Mouse (Mus musculus): Measurements from ENCODE around the gene Otulin.

Otulin gene

DNA sequence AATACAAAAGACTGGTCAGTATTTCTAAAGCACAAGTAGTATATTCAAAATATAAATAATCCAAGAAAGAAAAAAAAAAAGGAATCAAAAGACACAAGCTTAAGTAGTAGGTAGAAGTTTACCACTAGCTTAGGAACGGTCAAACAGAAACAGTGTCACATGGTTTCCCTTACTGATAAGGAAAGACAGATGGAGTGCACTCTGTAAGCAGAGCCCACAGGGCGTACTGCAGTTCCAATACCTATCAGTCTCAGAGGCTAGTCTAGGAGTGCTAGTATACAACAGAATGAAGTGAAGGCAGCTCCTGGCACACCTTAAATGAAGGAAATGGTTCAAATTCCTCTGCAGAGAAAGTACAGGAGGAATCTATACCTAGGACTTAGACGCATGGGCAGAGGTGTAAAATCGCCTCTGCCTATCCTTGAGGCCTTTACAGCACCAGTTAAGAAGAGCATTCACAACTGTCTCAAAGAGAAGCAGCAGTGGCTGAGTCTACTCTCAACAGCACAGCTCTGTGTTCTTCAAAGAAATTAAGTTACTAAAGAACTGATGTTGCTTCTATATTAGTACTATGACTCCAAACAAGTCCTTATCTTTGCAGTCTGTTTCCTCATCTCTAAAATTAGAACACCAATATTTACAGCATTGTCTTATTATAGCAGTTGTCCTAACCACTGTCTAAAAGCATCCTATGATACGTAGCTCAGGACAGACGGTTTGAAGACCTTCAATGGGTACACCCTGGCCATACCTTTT lies 11.5 kb downstream of the Otulin start:
- in situ Hi-C loops (cut with MboI, MseI) = no loop called here

DNA sequence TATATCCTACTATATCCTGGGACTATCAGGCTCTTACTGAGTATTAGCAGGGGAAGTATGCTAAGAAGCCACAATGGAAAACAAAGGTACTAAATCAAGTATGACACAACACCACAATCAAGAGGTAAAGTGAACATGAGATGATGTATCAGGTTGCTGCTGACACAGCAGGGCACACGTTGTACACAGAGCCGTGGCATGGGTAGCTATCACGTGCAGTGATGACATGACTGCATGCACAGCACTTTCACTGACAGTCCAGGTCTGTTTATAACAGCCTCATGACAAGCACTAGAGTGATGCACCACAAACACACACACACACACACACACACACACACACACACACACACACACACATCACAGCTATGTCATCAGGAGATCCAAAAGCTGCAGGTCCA lies 13.3 kb downstream of the Otulin start:
- in situ Hi-C loops (cut with MboI, MseI) = no loop called here

DNA sequence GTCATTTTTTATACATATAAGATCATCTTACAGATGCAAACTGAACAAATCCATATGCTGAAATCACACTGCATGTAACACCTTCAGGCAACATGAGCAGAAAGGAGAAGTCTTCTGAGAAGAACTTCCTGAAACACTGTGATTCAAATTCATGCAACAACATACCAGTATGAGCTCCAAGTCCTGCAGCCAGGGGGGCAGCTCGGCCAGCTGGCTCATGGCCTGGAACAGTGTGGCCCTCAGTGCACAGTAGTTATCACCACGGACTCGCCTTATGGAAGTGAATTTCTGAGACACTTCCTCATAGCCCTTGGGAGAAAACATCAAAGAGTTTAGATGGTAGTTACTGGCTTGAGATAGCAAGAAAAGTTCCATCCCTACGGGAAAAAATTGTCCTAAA lies 14.3 kb downstream of the Otulin start:
- in situ Hi-C loops (cut with MboI, MseI) = no loop called here

DNA sequence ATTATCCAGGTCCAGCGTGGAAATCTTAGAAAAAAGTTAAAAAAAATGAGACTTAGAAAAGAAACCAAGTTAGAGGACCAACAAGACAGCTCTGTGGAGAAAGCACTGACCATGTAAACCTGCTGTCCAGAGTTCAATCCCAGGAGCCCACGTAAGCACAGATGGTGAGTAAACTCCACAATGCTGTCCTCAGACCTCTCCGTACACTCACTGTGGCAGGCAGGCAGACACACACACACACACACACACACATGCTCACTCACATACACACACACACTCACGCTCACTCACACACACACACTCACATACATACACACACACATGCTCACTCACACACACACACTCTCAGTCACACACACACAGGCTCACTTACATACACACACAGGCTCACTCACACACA lies 17.2 kb downstream of the Otulin start:
- in situ Hi-C loops (cut with MboI, MseI) = no loop called here

DNA sequence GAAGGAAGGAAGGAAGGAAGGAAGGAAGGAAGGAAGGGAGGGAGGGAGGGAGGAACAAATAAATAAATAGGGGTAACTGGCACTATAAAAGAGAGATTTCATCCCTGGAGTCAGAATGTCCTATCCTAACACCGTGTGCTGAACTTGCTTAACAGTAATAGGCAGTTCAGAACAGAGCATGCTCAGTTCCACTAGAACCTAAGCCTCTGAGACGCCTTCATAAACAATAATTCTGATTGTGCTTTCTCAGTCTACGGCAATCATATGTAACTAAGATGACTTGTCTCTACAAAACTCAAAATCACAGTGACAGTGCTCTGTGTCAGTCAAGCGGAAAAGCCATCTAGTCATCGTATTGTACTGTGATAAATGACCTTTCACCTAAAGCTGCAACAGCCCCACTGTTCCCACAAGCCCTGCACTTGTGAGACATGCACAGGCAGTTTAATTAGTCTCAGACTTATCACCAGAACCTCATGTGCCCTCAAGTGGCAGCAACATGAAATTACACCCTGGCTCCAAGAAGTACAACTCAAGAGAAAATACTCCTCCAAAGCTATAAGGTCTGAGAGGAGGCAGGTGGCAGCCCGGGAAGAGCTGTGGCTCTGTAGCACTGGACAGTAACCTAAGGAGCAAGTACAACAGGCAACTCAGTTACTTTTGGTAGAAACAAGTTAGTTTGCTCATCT lies 17.8 kb downstream of the Otulin start:
- in situ Hi-C loops (cut with MboI, MseI) = no loop called here

DNA sequence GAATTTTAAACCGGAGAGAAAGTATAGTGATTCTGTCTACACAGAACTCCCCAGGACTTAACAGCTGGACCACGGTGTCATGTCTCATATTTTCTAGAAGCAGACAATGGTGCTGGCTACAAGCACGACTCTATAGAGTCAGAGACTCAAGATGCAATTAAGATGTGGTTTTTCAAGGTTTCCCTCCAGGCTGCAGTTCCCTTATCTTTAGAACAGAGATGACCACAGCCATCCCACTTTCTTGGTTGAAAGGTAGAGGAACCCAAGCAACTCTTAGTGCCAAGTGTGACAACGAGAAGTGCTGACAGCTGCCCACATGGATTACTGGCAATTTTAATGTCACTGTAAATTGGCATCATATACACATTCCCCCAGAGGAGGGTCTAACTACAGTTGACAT lies 20.9 kb downstream of the Otulin start:
- in situ Hi-C loops (cut with MboI, MseI) = no loop called here

DNA sequence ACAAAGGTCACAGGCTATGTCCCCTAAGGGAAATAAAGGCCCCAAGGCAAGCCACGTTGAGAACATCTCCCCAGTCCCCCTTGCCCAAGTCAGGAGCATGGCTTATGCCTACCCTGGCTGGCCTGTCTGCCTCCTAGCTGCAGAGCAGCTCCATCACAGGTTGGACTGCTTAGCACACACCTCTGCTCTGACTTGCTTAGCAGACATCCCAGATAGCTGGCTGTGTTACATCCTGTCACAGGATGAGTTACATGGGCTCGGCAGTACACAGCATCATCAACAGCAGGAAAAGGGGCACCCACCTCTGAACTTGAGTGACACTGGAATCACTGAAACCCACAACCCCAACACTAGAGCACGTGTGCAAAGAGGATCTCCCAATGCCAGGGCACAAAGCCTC lies 25.2 kb downstream of the Otulin start:
- in situ Hi-C loops (cut with MboI, MseI) = no loop called here

DNA sequence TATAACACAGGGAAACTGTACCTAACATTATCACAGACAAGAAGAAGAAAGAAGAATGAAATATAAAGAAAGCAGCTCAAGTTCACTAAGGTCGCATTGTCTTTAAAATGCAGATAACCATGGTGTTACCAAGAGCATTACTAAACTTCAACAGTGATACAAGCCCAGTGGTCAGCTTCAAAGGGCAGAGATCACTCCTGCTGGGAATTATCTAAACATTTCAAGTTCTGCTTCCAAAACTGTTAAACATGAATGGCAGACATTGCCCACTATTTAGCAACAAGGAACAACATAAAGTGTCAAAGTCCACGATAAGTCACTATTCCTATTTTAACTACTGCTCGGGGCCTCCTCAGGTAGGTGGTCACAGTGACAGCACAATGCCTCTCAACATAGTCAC lies 25.9 kb downstream of the Otulin start:
- in situ Hi-C loops (cut with MboI, MseI) = no loop called here

DNA sequence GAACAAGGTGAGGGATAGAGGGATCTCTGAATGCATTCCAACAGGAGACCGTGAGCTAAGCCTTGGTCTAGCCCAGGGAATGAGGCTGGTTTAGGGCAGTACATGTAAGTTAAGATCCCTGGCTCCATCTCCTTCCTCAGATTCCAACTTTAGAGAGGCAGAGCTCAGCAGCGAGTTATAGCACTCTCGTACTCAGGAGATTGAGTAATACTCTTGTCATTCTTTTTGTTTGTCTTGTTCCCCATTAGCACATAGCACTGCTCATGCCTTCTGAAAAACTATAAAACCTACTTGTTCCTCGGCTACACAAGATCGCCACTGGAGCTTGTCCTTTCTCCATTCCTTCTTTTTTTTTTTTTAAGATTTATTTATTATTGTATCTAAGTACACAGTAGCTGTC lies 30.0 kb downstream of the Otulin start:
- in situ Hi-C loops (cut with MboI, MseI) = no loop called here

DNA sequence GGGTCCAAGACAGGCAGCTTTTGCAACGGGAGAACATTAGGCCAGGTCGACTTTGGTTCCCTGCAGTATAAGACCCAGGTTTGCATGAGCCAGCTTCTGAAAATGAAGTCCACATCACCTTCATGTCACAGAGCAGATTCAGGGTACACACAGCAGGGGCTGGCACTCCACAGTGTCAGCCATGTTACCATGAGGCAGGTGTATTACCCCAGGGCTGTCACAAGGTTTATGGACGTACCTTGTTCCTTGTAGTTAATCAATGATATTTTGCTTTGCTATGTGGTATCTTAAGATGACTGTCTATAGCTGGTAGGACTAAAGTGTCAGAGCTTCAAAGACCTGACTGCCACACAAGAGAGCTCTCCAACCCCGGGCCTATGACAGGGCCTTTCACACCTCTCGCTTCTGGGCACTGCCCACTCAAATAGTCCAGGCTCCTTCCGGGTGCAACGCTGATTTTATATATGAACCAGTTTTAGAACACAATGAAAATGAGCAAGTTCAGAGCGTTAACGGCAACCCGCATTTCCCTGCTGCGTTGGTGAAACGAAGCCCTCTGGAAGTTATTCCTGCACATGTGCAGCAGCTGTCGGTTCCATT lies 31.6 kb downstream of the Otulin start:
- in situ Hi-C loops (cut with MboI, MseI) = no loop called here

DNA sequence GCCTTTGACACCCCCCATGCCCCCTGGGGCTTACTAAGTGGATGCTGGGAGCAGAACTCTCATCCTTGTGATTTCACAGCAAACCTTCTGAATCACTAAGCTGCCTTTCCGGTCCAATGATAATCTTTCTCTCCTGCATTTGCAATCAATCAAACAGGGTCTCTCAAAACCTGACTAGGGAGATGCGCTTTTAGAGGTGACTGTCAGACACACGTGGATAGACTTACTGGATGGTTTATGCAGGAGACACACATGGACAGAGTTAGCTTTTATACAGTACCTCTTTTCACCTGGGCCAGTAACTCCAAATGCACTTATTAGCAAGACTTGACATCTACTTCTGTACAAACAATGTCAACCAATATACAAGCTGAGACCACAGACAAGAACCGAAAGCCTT lies 33.0 kb downstream of the Otulin start:
- in situ Hi-C loops (cut with MboI, MseI) = no loop called here

DNA sequence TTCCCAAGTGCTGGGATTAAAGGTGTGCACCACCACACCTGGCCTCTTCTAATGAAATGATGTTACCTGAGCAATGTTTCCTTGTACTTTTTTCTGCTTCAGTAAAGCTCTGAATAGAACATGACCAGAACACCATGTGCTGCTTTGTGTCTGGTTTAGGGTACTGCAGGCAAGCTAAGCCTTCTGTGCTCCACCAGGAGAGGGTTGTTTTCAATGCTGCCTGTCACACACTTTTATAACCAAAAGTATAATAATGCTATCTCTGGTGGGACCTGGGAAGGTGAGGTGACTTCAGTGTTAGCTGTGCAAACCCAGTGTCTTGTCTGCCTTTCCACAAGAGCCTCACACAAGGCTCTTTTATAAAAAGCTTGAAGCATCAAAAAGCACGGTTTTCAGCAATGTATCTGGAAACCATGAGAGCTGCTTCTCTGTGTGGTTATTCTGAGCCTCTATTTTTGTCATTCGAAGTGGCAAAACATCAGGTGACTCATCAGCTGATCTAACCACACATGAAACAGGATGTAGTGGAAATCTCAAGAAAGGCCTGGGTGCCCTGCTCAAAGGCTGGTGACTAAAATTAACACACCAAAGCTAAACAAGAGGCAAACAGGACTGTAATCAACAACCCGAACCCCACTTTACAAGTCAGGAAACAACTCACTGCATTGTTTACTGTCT lies 33.9 kb downstream of the Otulin start:
- in situ Hi-C loops (cut with MboI, MseI) = no loop called here

DNA sequence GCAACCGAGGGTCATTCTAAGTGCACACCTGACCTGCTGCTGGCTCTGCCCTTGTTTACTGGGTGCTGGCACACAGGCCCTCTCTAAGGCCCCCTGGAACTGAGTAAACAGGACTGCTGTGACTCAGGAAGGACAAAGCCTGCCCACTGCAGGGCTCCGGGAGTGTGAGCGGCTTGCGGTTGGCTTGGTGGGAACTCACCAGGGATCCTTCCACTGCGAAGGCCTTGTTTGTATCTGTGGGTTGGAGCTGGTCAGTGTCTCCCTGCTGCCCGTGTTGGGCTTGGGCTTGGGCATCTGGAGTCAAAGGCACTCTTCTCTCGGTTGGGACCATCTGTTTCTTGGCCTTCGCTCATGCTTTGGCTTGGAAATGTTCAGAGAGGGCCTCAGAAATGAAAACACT lies 34.9 kb downstream of the Otulin start:
- in situ Hi-C loops (cut with MboI, MseI) = no loop called here

DNA sequence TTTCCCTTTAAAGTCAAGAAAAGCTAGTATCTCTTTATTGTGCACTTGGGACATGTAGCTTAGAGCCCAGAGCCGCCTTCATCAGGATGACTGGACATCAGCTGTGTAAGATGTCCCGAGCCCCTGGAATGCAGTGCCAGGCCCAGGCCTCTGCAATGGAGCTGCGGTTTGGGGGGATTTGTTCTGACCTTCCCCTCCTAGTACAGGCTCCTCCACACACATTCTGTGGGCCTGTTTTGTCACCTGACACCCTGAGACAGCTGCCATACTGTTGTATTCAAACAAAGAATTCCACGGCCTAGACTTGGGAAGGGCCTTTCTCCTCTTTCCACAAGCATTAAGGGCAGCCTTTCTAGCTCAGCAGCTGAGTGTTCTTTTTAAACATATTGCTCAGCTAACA lies 35.5 kb downstream of the Otulin start:
- in situ Hi-C loops (cut with MboI, MseI) = no loop called here

DNA sequence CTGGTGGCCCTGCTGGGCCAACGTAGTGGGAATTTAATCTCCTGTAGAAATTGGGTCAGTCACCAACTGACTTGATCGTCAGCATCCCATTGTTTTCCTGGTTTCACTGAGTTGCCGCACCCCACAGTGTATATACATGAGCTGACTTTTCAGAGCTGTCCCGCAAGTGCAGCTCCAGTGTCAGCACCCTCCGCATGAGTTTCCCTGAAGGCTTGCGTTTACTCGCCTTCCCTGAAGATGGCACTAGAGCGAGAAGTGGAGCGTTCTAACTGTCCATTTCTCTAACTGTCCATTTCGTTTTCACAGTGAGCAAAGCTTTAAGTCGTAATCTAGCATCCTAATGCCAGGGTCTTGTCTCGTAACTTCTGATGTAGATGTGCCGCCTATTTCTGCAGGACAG lies 36.8 kb downstream of the Otulin start:
- in situ Hi-C loops (cut with MboI, MseI) = no loop called here

DNA sequence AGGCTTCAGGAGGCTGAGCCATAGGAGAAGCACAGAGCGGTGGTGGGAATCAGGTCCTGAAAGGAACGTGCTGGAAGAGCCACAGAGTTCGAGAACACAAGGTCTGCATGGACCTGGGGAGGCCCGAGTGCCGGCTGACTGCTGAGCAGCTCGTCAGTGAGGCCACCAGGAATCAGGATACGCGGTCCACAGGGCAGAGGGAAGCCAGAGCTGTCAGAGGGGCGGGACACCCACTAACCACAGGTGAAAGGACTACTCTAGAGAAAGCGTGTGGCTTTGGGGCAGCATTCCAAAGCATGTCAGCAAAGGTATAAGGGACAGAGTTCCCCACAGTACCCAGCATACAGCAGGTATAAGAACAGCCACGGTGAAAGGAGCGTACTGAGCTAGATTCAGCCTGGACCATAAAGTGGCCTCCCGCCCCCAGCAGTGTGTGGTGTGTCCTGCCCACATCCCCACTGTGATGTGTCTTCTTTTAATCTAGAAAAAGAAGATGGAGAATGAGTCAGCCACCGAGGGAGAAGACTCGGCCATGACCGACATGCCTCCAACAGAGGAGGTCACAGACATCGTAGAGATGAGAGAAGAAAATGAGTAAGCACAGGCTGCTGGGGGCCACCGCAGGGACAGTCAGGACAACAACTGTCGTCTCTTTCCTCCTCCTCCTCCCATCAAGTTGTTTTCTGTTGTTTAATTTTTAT lies 37.7 kb downstream of the Otulin start:
- in situ Hi-C loops (cut with MboI, MseI) = no loop called here

DNA sequence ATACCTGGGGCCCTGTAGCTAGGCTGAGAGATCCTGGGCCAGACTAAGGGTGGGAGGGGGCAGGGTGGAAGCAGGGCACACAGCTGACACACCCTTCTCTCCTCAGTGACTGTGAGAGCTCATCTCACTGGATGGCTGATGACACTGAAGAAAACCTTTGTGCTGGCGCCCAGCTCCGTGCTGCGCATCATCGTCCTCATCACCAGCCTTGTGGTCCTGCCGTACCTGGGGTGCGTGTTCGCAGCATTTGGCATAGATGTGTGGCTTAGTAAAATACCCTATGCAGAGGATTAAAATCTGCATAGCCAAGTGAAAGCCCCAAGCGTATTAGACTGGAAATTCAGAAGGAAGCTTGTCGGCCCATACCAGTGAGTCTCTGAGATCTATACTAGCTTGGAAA lies 39.7 kb downstream of the Otulin start:
- in situ Hi-C loops (cut with MboI, MseI) = no loop called here

DNA sequence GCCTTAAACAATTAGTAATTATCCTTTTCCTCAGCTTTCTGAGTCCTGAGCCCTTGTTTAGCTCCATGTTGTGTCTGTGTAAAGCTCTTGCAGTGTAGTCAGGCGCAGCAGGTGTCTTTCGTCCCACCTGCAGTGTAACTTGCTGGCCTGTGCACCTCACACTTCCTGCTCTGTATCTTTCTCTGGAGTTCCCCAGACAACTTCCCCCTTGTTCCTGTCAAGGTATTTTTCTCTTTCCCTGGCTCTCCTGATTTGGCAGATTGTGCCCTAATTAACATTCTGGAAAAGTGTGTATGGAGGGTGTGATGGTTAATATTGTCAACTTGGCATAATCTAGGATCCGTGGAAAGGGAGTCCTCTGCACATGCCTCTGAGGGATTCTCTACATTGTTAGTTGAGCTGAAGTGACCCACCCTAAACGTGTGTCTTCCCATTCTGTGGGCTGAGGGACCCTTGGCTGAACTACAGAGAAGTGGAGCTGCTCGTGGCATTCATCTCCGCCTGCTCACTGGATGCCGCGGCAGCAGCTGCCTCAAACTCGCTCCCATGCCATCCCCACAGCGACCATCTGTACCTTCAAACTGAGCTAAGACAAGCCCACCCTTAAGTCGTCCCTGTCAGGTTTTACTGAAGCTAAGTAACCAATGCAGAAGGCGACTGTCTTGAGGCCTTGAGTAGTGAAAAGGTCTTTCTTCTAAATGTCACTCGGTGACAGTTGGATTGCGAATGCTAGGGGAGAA lies 42.2 kb downstream of the Otulin start:
- in situ Hi-C loops (cut with MboI, MseI) = no loop called here

DNA sequence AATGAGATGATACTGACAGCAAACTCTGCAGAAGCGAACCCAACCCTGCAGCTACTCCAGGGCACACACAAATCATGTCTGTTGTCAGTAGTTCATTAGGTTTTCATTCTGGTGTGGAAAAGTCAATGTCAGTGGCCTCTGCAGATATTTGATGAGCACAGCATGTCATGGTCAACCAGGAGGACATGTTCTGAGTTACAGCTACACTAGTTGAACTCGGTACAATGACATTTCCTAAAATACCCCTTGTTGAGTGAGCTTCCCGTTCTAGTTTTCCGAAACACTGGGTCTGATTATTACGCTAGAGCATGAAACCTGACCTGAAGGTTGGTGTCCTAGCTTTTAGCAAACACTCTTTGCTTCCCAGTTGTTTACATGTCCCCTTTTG lies 44.4 kb downstream of the Otulin start:
- in situ Hi-C loops (cut with MboI, MseI) = no loop called here

DNA sequence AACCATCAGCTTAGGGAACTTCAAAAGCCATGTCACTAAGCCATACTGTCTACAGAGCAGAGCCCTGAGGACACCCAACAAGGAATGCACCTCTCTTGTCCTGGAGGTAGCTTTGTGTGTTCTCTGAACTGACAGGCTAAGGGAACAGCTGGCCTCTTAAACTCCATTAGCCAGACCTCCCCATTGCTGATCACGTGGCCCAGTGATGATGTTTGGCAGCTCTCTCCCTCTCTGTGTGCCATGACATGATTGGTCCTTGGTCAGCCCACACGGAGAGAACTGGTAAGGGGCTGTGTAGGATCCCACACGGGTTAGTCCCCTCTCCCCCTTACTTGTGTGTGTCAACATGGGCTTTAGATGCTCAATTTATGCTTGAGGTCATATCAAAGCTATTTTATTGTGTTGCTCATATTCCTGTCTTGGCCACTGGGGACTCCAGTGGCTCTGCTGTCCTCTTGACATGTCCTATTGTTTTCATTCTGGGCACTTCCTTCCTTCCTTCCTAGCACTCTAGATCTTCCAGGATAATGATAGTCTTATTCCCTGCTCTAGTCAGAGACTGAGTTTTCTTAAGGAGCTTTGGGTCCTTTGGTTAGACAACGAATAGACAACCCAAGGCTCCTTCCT lies 44.9 kb downstream of the Otulin start:
- in situ Hi-C loops (cut with MboI, MseI) = no loop called here

DNA sequence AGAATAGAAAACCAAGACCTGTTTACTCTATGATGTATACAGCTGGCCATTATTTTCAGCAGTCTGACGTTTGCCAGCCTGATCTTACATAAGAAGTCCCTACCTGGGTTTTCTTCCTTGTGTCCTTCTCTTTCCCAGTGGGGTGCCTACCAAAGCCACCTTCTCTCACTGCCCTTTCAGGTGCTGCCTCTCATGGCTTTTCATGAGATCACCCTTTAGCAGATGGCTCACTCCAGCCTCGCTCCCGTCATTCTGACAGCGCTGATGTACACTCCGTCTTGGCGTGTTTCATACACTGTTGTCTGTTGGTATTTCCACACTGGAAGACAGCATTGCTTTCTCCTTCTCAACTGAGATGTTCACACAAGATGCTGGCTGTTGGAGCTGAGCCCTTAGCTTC lies 46.9 kb downstream of the Otulin start:
- in situ Hi-C loops (cut with MboI, MseI) = loop anchor here (5.0 kb wide), 1 partner anchor 271 kb away; no protein-coding TSS in a partner anchor

Measured in regulatory T cell (primary cell).